Mouse (Mus musculus): ENCODE data around the gene I0C0044D17Rik.

I0C0044D17Rik gene

GRCm38 (mm10) chr4:98776721-98777427, 46.8 kb downstream of the I0C0044D17Rik start:
- no peak for DNase-seq (ENCODE audit: low spot score)

- no peak for DNase-seq (ENCODE audit: low spot score)
Observed at GRCm38 (mm10) chr4:98773785-98774184, 49.9 kb downstream of the I0C0044D17Rik start.
